In the genomic region with DNA sequence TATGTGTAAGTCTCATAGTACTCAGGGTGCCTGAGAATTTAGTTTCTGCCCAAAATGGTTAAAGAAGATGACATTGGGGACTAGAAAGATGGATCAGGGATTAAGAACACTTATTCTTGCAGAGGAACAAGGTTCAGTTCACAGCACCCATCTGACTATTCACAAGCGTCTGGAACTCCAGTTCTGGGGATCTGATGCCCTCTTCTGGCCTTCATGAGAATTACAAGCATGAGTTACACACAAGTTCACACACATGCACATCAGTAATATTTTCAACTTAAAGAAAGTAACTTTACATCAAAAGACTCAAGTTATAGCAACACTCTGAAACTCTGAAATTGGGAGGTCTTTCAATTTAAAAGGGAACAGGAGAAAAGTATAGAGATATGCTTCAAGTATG, we compare ENCODE assay signal across 22 mouse cellular contexts.
DNase-seq lines count a peak whose midpoint lies in the region; ATAC-seq and TF ChIP-seq lines count a peak whose summit lies in the region.
"Had no signal": no experiment of that assay in that cellular context is flagged by ENCODE, and none has a peak within 500 bp of the region (broad histone marks: within the 10 kb centered on the region; RNA-seq: fewer than 3 reads in every experiment).

No protein-coding gene starts in this region.

- no peaks in the 10 kb centered on the region for H3K36me3 ChIP-seq in intestine, postnatal 0 days (ENCODE audit: control insufficient read depth, insufficient read depth)
- no peaks in the 10 kb centered on the region for H3K36me3 ChIP-seq in intestine, embryonic 15.5 days
- no peaks in the 10 kb centered on the region for H3K36me3 ChIP-seq in midbrain, postnatal 0 days (ENCODE audit: insufficient read depth, low read length)
- no peaks in the 10 kb centered on the region for H3K36me3 ChIP-seq in midbrain, embryonic 13.5 days
- no peaks in the 10 kb centered on the region for H3K36me3 ChIP-seq in stomach, postnatal 0 days (ENCODE audit: control insufficient read depth, insufficient read depth, low read length)
- H3K36me3 ChIP-seq: forebrain, embryonic 10.5 days; heart, embryonic 13.5 days; limb, embryonic 15.5 days; lung, embryonic 15.5 days; neural tube, embryonic 12.5 days had no signal

- no peak for TF ChIP-seq EP300 in stomach, postnatal 0 days (optimal IDR thresholded peaks at IDR 0.05)

- H3K9me3 ChIP-seq in intestine, postnatal 0 days (ENCODE audit: control insufficient read depth), result no peaks in the 10 kb centered on the region
- H3K9me3 ChIP-seq in intestine, embryonic 15.5 days, result no peaks in the 10 kb centered on the region
- no peaks in the 10 kb centered on the region for H3K9me3 ChIP-seq in midbrain, postnatal 0 days (ENCODE audit: low read length)
- H3K9me3 ChIP-seq in midbrain, embryonic 13.5 days, result peaks cover 8% of the 10 kb centered on the region
- no peaks in the 10 kb centered on the region for H3K9me3 ChIP-seq in stomach, postnatal 0 days (ENCODE audit: control insufficient read depth, low read length)
- H3K9me3 ChIP-seq: limb, embryonic 15.5 days; lung, embryonic 15.5 days had no signal

- peak; percentile 18; the same call in 1 of the 2 replicates for TF ChIP-seq CTCF in intestine, postnatal 0 days (IDR thresholded peaks at IDR 0.05; ENCODE audit: low read depth)
- TF ChIP-seq CTCF in midbrain, postnatal 0 days (IDR thresholded peaks at IDR 0.05), result peak; percentile 12; the same call in 1 of the 2 replicates
- peak; percentile 21; the same call in 1 of the 2 replicates for TF ChIP-seq CTCF in stomach, postnatal 0 days (IDR thresholded peaks at IDR 0.05; ENCODE audit: low read depth)

- WGBS in intestine, postnatal 0 days, result 92% methylated on average over 1 of the region's 1 CpGs
- 89% methylated on average over 1 of the region's 1 CpGs for WGBS in intestine, embryonic 15.5 days
- whole genome bisulfite sequencing in midbrain, postnatal 0 days, result 91% methylated on average over 1 of the region's 1 CpGs
- 100% methylated on average over 1 of the region's 1 CpGs for WGBS in midbrain, embryonic 13.5 days
- WGBS in stomach, postnatal 0 days, result 98% methylated on average over 1 of the region's 1 CpGs

- H3K27ac ChIP-seq in intestine, postnatal 0 days (ENCODE audit: low read depth, low read length), result no peak overlapping the region
- no peak overlapping the region for H3K27ac ChIP-seq in intestine, embryonic 15.5 days
- H3K27ac ChIP-seq in midbrain, postnatal 0 days (ENCODE audit: low read depth, low read length), result no peak overlapping the region
- H3K27ac ChIP-seq in midbrain, embryonic 13.5 days, result no peak overlapping the region
- H3K27ac ChIP-seq in stomach, postnatal 0 days (replicated peaks), result no peak overlapping the region
- H3K27ac ChIP-seq: forebrain, embryonic 10.5 days; heart, embryonic 13.5 days; limb, embryonic 15.5 days; lung, embryonic 15.5 days; neural tube, embryonic 12.5 days had no signal

- H3K4me2 ChIP-seq in intestine, postnatal 0 days (replicated peaks; ENCODE audit: low read depth), result no peak overlapping the region
- no peak overlapping the region for H3K4me2 ChIP-seq in intestine, embryonic 15.5 days (replicated peaks)
- H3K4me2 ChIP-seq in midbrain, postnatal 0 days (ENCODE audit: low read depth, low read length, poor library complexity, severe bottlenecking), result no peak overlapping the region
- H3K4me2 ChIP-seq in midbrain, embryonic 13.5 days (replicated peaks), result no peak overlapping the region
- no peak overlapping the region for H3K4me2 ChIP-seq in stomach, postnatal 0 days (replicated peaks; ENCODE audit: low read depth)
- H3K4me2 ChIP-seq: heart, embryonic 13.5 days; limb, embryonic 15.5 days; lung, embryonic 15.5 days; midbrain, embryonic 11.5 days; neural tube, embryonic 12.5 days had no signal

- H3K4me1 ChIP-seq in intestine, postnatal 0 days (replicated peaks; ENCODE audit: control insufficient read depth, insufficient read depth, low read length), result no peaks in the 10 kb centered on the region
- no peaks in the 10 kb centered on the region for H3K4me1 ChIP-seq in intestine, embryonic 15.5 days (replicated peaks)
- H3K4me1 ChIP-seq in midbrain, postnatal 0 days (ENCODE audit: insufficient read depth, low read length), result no peaks in the 10 kb centered on the region
- no peaks in the 10 kb centered on the region for H3K4me1 ChIP-seq in midbrain, embryonic 13.5 days (replicated peaks)
- H3K4me1 ChIP-seq in stomach, postnatal 0 days (replicated peaks; ENCODE audit: control insufficient read depth, insufficient read depth), result no peaks in the 10 kb centered on the region
- H3K4me1 ChIP-seq: forebrain, embryonic 10.5 days; heart, embryonic 13.5 days; limb, embryonic 15.5 days; lung, embryonic 15.5 days; neural tube, embryonic 12.5 days had no signal

- H3K4me3 ChIP-seq in intestine, postnatal 0 days (ENCODE audit: low read depth, low read length), result no peak overlapping the region
- no peak overlapping the region for H3K4me3 ChIP-seq in intestine, embryonic 15.5 days (replicated peaks)
- no peak overlapping the region for H3K4me3 ChIP-seq in midbrain, postnatal 0 days (ENCODE audit: low read depth, low read length)
- H3K4me3 ChIP-seq in midbrain, embryonic 13.5 days (replicated peaks), result no peak overlapping the region
- H3K4me3 ChIP-seq in stomach, postnatal 0 days (ENCODE audit: low read depth, low read length), result no peak overlapping the region
- H3K4me3 ChIP-seq: forebrain, embryonic 10.5 days; heart, embryonic 13.5 days; limb, embryonic 15.5 days; lung, embryonic 15.5 days; neural tube, embryonic 12.5 days had no signal

- no peak overlapping the region for H3K9ac ChIP-seq in intestine, postnatal 0 days (ENCODE audit: low read depth, low read length)
- H3K9ac ChIP-seq in intestine, embryonic 15.5 days, result no peak overlapping the region
- H3K9ac ChIP-seq in midbrain, postnatal 0 days (replicated peaks; ENCODE audit: low read length, poor library complexity, severe bottlenecking), result no peak overlapping the region
- H3K9ac ChIP-seq in midbrain, embryonic 13.5 days (replicated peaks), result no peak overlapping the region
- H3K9ac ChIP-seq in stomach, postnatal 0 days (ENCODE audit: low read length), result no peak overlapping the region
- H3K9ac ChIP-seq: heart, embryonic 13.5 days; limb, embryonic 15.5 days; lung, embryonic 15.5 days; neural tube, embryonic 12.5 days had no signal

- ATAC-seq in intestine, postnatal 0 days, result no peak
- no peak for ATAC-seq in intestine, embryonic 15.5 days
- ATAC-seq in midbrain, postnatal 0 days (ENCODE audit: low FRiP score), result no peak
- ATAC-seq in midbrain, embryonic 13.5 days, result no peak
- ATAC-seq in stomach, postnatal 0 days (ENCODE audit: low FRiP score, low TSS enrichment), result no peak
- ATAC-seq: hindbrain, embryonic 16.5 days had no signal

- no peak for DNase-seq in midbrain, postnatal 0 days (ENCODE audit: low spot score)
- peak; percentile 13 for DNase-seq in NIH3T3 (ENCODE audit: low read depth)
- DNase-seq in stomach, postnatal 0 days (ENCODE audit: low spot score), result no peak
- DNase-seq in adrenal gland, adult 2 months, result no peak
- no peak for DNase-seq in retina, postnatal 1 day
- DNase-seq: cerebellum, adult 2 months; heart, adult 11 months; heart, postnatal 36 days; kidney, adult 9 months; kidney, postnatal 25 days; layer of hippocampus, adult 9-11 months; thymus, adult 2 months had no signal

- H3K27me3 ChIP-seq in intestine, postnatal 0 days (replicated peaks; ENCODE audit: control insufficient read depth, insufficient read depth, low read length), result no peaks in the 10 kb centered on the region
- no peaks in the 10 kb centered on the region for H3K27me3 ChIP-seq in intestine, embryonic 15.5 days (replicated peaks)
- no peaks in the 10 kb centered on the region for H3K27me3 ChIP-seq in midbrain, postnatal 0 days (ENCODE audit: insufficient read depth, low read length)
- H3K27me3 ChIP-seq in midbrain, embryonic 13.5 days, result no peaks in the 10 kb centered on the region
- H3K27me3 ChIP-seq in stomach, postnatal 0 days (ENCODE audit: control insufficient read depth, insufficient read depth, low read length), result no peaks in the 10 kb centered on the region
- H3K27me3 ChIP-seq: heart, embryonic 13.5 days; limb, embryonic 15.5 days; lung, embryonic 15.5 days; neural tube, embryonic 12.5 days had no signal
